ENCODE assay signal across 28 mouse cellular contexts in genomic region chr8:64652285-64652684, GRCm38 (mm10). TPM values are rescaled to one million over a fixed set of nuclear protein-coding genes. Genes with fewer than 3 reads are reported as not detected.
DNase-seq lines count a peak whose midpoint lies in the region; ATAC-seq and TF ChIP-seq lines count a peak whose summit lies in the region.
"Had no signal": no experiment of that assay in that cellular context is flagged by ENCODE, and none has a peak within 500 bp of the region (broad histone marks: within the 10 kb centered on the region; RNA-seq: fewer than 3 reads in every experiment).

No protein-coding gene starts in this region.

- TF ChIP-seq CTCF in left cerebral cortex, adult 2 months (IDR thresholded peaks at IDR 0.05): no peak
- TF ChIP-seq CTCF in cortical plate, adult 2 months (IDR thresholded peaks at IDR 0.05; ENCODE audit: extremely low read depth, insufficient read depth, low read length): no peak

- peaks cover 16% of the 10 kb centered on the region for H3K4me1 ChIP-seq in cortical plate, adult 2 months (ENCODE audit: control insufficient read depth, insufficient read depth, low read length)
- H3K4me1 ChIP-seq: embryonic facial prominence, embryonic 10.5 days; heart, embryonic 12.5 days; heart, embryonic 15.5 days; hindbrain, embryonic 13.5 days had no signal

- no peak overlapping the region for H3K4me3 ChIP-seq in left cerebral cortex, adult 2 months
- no peak overlapping the region for H3K4me3 ChIP-seq in cortical plate, adult 2 months (ENCODE audit: insufficient read depth, low read length)
- H3K4me3 ChIP-seq: embryonic facial prominence, embryonic 10.5 days; embryonic facial prominence, embryonic 13.5 days; erythroblast, embryonic 14.5 days; forebrain, embryonic 12.5 days; forebrain, embryonic 15.5 days; heart, embryonic 12.5 days; heart, embryonic 15.5 days; hindbrain, embryonic 10.5 days; hindbrain, embryonic 13.5 days had no signal

- peak; percentile 89 for ATAC-seq in frontal cortex, adult (ENCODE audit: low TSS enrichment)
- ATAC-seq: forebrain, embryonic 15.5 days; hindbrain, embryonic 16.5 days had no signal

- H3K27ac ChIP-seq in left cerebral cortex, adult 2 months: peak overlapping the region; percentile 60
- H3K27ac ChIP-seq in cortical plate, adult 2 months (ENCODE audit: insufficient read depth, low read length): peak overlapping the region; percentile 78
- H3K27ac ChIP-seq: embryonic facial prominence, embryonic 10.5 days; embryonic facial prominence, embryonic 13.5 days; forebrain, embryonic 12.5 days; forebrain, embryonic 15.5 days; heart, embryonic 15.5 days; hindbrain, embryonic 10.5 days; hindbrain, embryonic 13.5 days had no signal

- intact Hi-C loops in left cerebral cortex, adult 2 months (cut with DNase I): no loop called here

- TF ChIP-seq POLR2A in cortical plate, adult 2 months (IDR thresholded peaks at IDR 0.05; ENCODE audit: extremely low read depth, insufficient read depth, low read length): no peak

- no peak for DNase-seq in frontal cortex, postnatal 36 days (ENCODE audit: low spot score in 2 of 2)
- no peak for DNase-seq in left cerebral cortex, adult 2 months (ENCODE audit: extremely low spot score in 1 of 2, low spot score in 2 of 2)
- DNase-seq in left cerebral cortex, adult 18-20 months (ENCODE audit: low spot score in 2 of 2): no peak
- no peak for DNase-seq in retina, postnatal 1 day
- no peak for DNase-seq in neural tube, embryonic 10.5 days (ENCODE audit: extremely low spot score, low spot score)
- DNase-seq: adrenal gland, postnatal 10 days; adrenal gland, postnatal 36 days; cerebellum, adult 11 months; cerebellum, adult 9-11 months; cerebellum, postnatal 25 days; embryo, embryonic 11 days; gastrocnemius, postnatal 25 days; heart, postnatal 10 days; heart, postnatal 36 days had no signal

RNA-seq across cellular contexts. Expression of gene Cpe, which starts 40.6 kb away (rescaled TPM):
- 1,000 to 10,000 TPM; 1,948 to 2,026 TPM for total RNA-seq in left cerebral cortex, adult 2 months (2021)
- total RNA-seq in left cerebral cortex, adult 18-20 months (2021): 1,000 to 10,000 TPM; 1,840 to 1,955 TPM
- polyA plus RNA-seq in cortical plate, adult 2 months (2012; rRNA removed): 1,729 and 1,769 TPM in 2 replicates
- total RNA-seq: common myeloid progenitor, adult 5-6 weeks; granulocyte monocyte progenitor cell, adult 5-6 weeks had no signal
- polyA plus RNA-seq: erythroblast, embryonic 14.5 days had no signal
